In genomic region chr4:149306712-149307595, GRCm38 (mm10) we compare ENCODE assay signal across 8 mouse cellular contexts. TPM values are rescaled to one million over a fixed set of nuclear protein-coding genes. Genes with fewer than 3 reads are reported as not detected.
DNase-seq lines count a peak whose midpoint lies in the region; ATAC-seq and TF ChIP-seq lines count a peak whose summit lies in the region.

No protein-coding gene starts in this region.

- no peaks in the 10 kb centered on the region for H3K36me3 ChIP-seq in hindbrain, embryonic 16.5 days (ENCODE audit: control insufficient read depth, insufficient read depth, low read length)

- peak overlapping the region; percentile 89 for H3K9ac ChIP-seq in hindbrain, embryonic 16.5 days (ENCODE audit: low read depth, low read length)

- H3K27ac ChIP-seq in gastrocnemius, adult 2 months, result peak overlapping the region; percentile 97
- H3K27ac ChIP-seq in hindbrain, embryonic 16.5 days (ENCODE audit: low read depth, low read length), result peak overlapping the region; percentile 99

- H3K4me3 ChIP-seq in gastrocnemius, adult 2 months, result peak overlapping the region; percentile 92
- H3K4me3 ChIP-seq in hindbrain, embryonic 16.5 days (ENCODE audit: low read length), result peak overlapping the region; percentile 72

- H3K4me1 ChIP-seq in hindbrain, embryonic 16.5 days (ENCODE audit: control insufficient read depth, insufficient read depth, low read depth, low read length), result peaks cover 43% of the 10 kb centered on the region

- no peak for TF ChIP-seq CTCF in gastrocnemius, adult 2 months (IDR thresholded peaks at IDR 0.05)

- H3K9me3 ChIP-seq in hindbrain, embryonic 16.5 days (ENCODE audit: control insufficient read depth, low read length), result no peaks in the 10 kb centered on the region

- peak overlapping the region; percentile 81 for H3K4me2 ChIP-seq in hindbrain, embryonic 16.5 days (ENCODE audit: low read length)

- peak; percentile 90 to 91 for DNase-seq in cerebellum, postnatal 36 days
- DNase-seq in gastrocnemius, adult 2 months, result peak; percentile 94
- peak; percentile 66 for DNase-seq in left cerebral cortex, adult 11 months (ENCODE audit: low spot score)
- peak; percentile 75 for DNase-seq in lung, postnatal 25 days (ENCODE audit: low spot score)
- DNase-seq in right cerebral cortex, adult 18-20 months, result peak; percentile 77
- DNase-seq in T-cell, adult 2 months (ENCODE audit: low spot score), result no peak

- WGBS in hindbrain, embryonic 16.5 days, result under 1% methylated on average over 74 of the region's 83 CpGs

- no peaks in the 10 kb centered on the region for H3K27me3 ChIP-seq in hindbrain, embryonic 16.5 days (replicated peaks; ENCODE audit: control insufficient read depth, insufficient read depth, low read length)

- peak; percentile 1 for ATAC-seq in activated CD4-positive, CD25-positive, alpha-beta regulatory T cell, adult 4 months
- ATAC-seq in hindbrain, embryonic 16.5 days, result peak; percentile 26

- intact Hi-C loops in gastrocnemius, adult 2 months (cut with DNase I), result loop anchor here (2.0 kb wide), 1 partner anchor 30 kb away; no protein-coding TSS in a partner anchor

RNA-seq across cellular contexts. Expression of gene Kif1b, which starts 0.5 kb away (rescaled TPM):
- 10 to 100 TPM; 11.0 to 15.4 TPM for polyA plus RNA-seq in activated CD4-positive, CD25-positive, alpha-beta regulatory T cell, adult 4 months (2017; shearing (Covaris generic))
- total RNA-seq in gastrocnemius, adult 2 months (2021), result 100 to 1,000 TPM; 256 to 358 TPM
- polyA plus RNA-seq in hindbrain, embryonic 16.5 days (2015; fragmentation: Nextera tagmentation; extraction: Ambion mirVana), result 99.4 and 119 TPM in 2 replicates
